Mouse (Mus musculus): ENCODE measurements around the gene Shroom2.

- no peak for TF ChIP-seq POLR2A (IDR thresholded peaks at IDR 0.05; ENCODE audit: extremely low read depth, insufficient read depth, low read length)
- TF ChIP-seq CTCF (IDR thresholded peaks at IDR 0.05; ENCODE audit: extremely low read depth, insufficient read depth, low read length) = no peak
These were observed 34.0 kb downstream of the Shroom2 start for GRCm38 (mm10) chrX:152735283-152735682.

Data from cortical plate, adult 2 months (tissue).